Mouse (Mus musculus) heart, adult 2 months (tissue): Measurements from ENCODE around the gene Coq6. TPM values are rescaled to one million over a fixed set of nuclear protein-coding genes. Genes with fewer than 3 reads are reported as not detected.

ENCODE experiments used
- DNase-seq, 2 experiments: peaks; one replicate each; pipeline ENCODE4 v3.0.0; 2021
- H3K27ac ChIP-seq: fragments of 200-600 bp; 2 replicates; pipeline ENCODE4 v1.8.1; 2022
- H3K27me3 ChIP-seq: fragments of 200-500 bp; 2 replicates; pipeline ENCODE4 v1.6.1; 2012; ENCODE audit warnings: mild to moderate bottlenecking, low read length, inconsistent platforms, mixed read lengths; ENCODE audit not compliant: control insufficient read depth, insufficient read depth
- H3K36me3 ChIP-seq: fragments of 200-500 bp; 2 replicates; pipeline ENCODE4 v1.6.1; 2012; ENCODE audit warnings: low read length, inconsistent platforms; ENCODE audit not compliant: control insufficient read depth, insufficient read depth
- H3K4me1 ChIP-seq: fragments of 200-500 bp; 2 replicates; pipeline ENCODE4 v1.6.1; 2011; ENCODE audit warnings: low read length; ENCODE audit not compliant: control insufficient read depth, insufficient read depth
- H3K4me3 ChIP-seq: fragments of 200-600 bp; 2 replicates; pipeline ENCODE4 v1.8.1; 2022
- H3K79me2 ChIP-seq: fragments of 200-500 bp; replicated peaks from 2 replicates; pipeline ENCODE4 v1.6.1; 2012; ENCODE audit warnings: mild to moderate bottlenecking, inconsistent platforms, low read length, moderate library complexity, mixed read lengths; ENCODE audit not compliant: control insufficient read depth, insufficient read depth
- H3K9ac ChIP-seq: fragments of 200-500 bp; 2 replicates; pipeline ENCODE4 v1.6.1; 2012; ENCODE audit warnings: low read depth, mild to moderate bottlenecking, control low read depth, inconsistent platforms, low read length, mixed read lengths
- CTCF ChIP-seq: fragments of 200-600 bp; IDR thresholded peaks from 2 replicates; pipeline ENCODE4 v1.8.1; 2022; ENCODE audit warnings: antibody characterized with exemption, mild to moderate bottlenecking, moderate library complexity
- EP300 ChIP-seq: fragments of 200-500 bp; IDR thresholded peaks from 2 replicates; pipeline ENCODE4 v1.6.1; 2011; ENCODE audit warnings: low read depth, low read length, control low read depth; ENCODE audit not compliant: insufficient read depth
- POLR2A ChIP-seq: fragments of 200-500 bp; IDR thresholded peaks from 2 replicates; pipeline ENCODE4 v1.6.1; 2011; ENCODE audit warnings: mild to moderate bottlenecking, low read depth, low read length, control low read depth; ENCODE audit not compliant: insufficient read depth
- WGBS: fragments of 180-500 bp; shearing (Covaris S2); methylation state at CpG from one replicate; pipeline ENCODE4 v1.1.7; 2018; 5-methylcytosine and 5-hydroxymethylcytosine counted together
- intact Hi-C: fragments of 180-260 bp; cut with DNase I; formaldehyde crosslinking; loops from one replicate; pipeline ENCODE4 v1.15.1; 2025
- polyA plus RNA-seq: library from polyadenylated mRNA; depleted of rRNA; stranded (reverse); fragments of >200 nt; gene quantifications from 2 replicates; pipeline ENCODE4 v1.2.3, GENCODE M21; 2012
- total RNA-seq, 2 experiments: library from RNA; stranded (reverse); gene quantifications; 2 replicates each; pipeline ENCODE4 v1.2.3; 2021

The Coq6 gene
- total and polyA plus RNA-seq, 3 experiments = 91.8 to 104 (median 102) TPM

DNA sequence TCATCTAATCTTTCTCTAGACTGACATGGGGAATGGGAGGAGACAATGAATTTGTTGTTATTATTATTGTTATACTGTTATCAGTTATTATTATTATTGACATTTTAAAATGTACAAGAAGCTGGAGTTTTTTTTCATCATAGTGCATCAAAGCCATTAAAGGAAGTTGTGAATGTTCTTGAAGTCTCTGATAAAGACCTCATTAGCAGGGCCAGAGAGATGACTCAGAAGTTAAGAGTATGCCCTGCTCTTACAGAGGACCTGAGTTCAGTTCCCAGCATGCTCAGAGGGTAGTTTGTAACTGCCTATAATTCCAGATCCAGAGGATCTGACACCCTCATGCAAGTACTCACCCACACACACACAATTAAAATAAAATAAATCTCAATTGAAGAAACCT lies 36.2 kb downstream of the Coq6 start:
- no peaks in the 10 kb centered on the region for H3K27me3 ChIP-seq
- no peak for DNase-seq
- H3K27ac ChIP-seq = no peak overlapping the region
- TF ChIP-seq POLR2A = no peak
- no peak for TF ChIP-seq CTCF
- no peak for TF ChIP-seq EP300
- H3K36me3 ChIP-seq = no peaks in the 10 kb centered on the region
- intact Hi-C loops = no loop called here
- no peak overlapping the region for H3K9ac ChIP-seq
- H3K79me2 ChIP-seq = no peaks in the 10 kb centered on the region
- H3K4me3 ChIP-seq = no peak overlapping the region
- H3K4me1 ChIP-seq = no peaks in the 10 kb centered on the region

- Histone ChIP-seq H3K4me3 (no peak overlapping the region), H3K36me3 (no peaks in the 10 kb centered on the region), H3K79me2 (no peaks in the 10 kb centered on the region), H3K9ac (no peak overlapping the region), H3K4me1 (no peaks in the 10 kb centered on the region), H3K27me3 (no peaks in the 10 kb centered on the region), H3K27ac (no peak overlapping the region)
- TF ChIP-seq CTCF (no peak), POLR2A (no peak), EP300 (no peak)
- DNase-seq = no peak
- WGBS = 90% methylated on average over 5 of the region's 5 CpGs
- intact Hi-C loops = no loop called here
These were observed 37.2 kb downstream of the Coq6 start for GRCm38 (mm10) chr12:84398629-84399028.

- Histone ChIP-seq H3K79me2 (no peaks in the 10 kb centered on the region), H3K4me3 (no peak overlapping the region), H3K36me3 (no peaks in the 10 kb centered on the region), H3K9ac (no peak overlapping the region), H3K27me3 (no peaks in the 10 kb centered on the region), H3K27ac (no peak overlapping the region), H3K4me1 (no peaks in the 10 kb centered on the region)
- TF ChIP-seq CTCF (no peak), EP300 (no peak), POLR2A (no peak)
- 87% methylated on average over 9 of the region's 9 CpGs for WGBS
- intact Hi-C loops = no loop called here
- DNase-seq = no peak
These were observed 37.7 kb downstream of the Coq6 start for GRCm38 (mm10) chr12:84399135-84399534.

- Histone ChIP-seq H3K27ac (no peak overlapping the region), H3K79me2 (no peaks in the 10 kb centered on the region), H3K4me1 (no peaks in the 10 kb centered on the region), H3K4me3 (no peak overlapping the region), H3K36me3 (no peaks in the 10 kb centered on the region), H3K27me3 (no peaks in the 10 kb centered on the region), H3K9ac (no peak overlapping the region)
- intact Hi-C loops = no loop called here
- DNase-seq = no peak
- 67% methylated on average over 9 of the region's 9 CpGs for WGBS
- no peak for TF ChIP-seq CTCF
- no peak for TF ChIP-seq EP300
- TF ChIP-seq POLR2A = no peak
These were observed 38.2 kb downstream of the Coq6 start for GRCm38 (mm10) chr12:84399663-84400062.

- TF ChIP-seq POLR2A = no peak
- no peak for TF ChIP-seq CTCF
- TF ChIP-seq EP300 = no peak
- no peaks in the 10 kb centered on the region for H3K4me1 ChIP-seq
- H3K27me3 ChIP-seq = no peaks in the 10 kb centered on the region
- H3K36me3 ChIP-seq = no peaks in the 10 kb centered on the region
- no peak overlapping the region for H3K4me3 ChIP-seq
- no peak overlapping the region for H3K27ac ChIP-seq
- no peak for DNase-seq
- H3K79me2 ChIP-seq = no peaks in the 10 kb centered on the region
- WGBS = 58% methylated on average over 3 of the region's 3 CpGs
- intact Hi-C loops = no loop called here
- no peak overlapping the region for H3K9ac ChIP-seq
These were observed 38.6 kb downstream of the Coq6 start for GRCm38 (mm10) chr12:84400068-84400467.

- WGBS = 63% methylated on average over 3 of the region's 3 CpGs
- no peak overlapping the region for H3K9ac ChIP-seq
These were observed 39.2 kb downstream of the Coq6 start for GRCm38 (mm10) chr12:84400653-84401052.

More at GRCm38 (mm10) chr12:84400653-84401052, 39.2 kb downstream of the Coq6 start:
- Histone ChIP-seq H3K36me3 (no peaks in the 10 kb centered on the region), H3K4me3 (no peak overlapping the region), H3K27ac (no peak overlapping the region), H3K4me1 (no peaks in the 10 kb centered on the region), H3K79me2 (no peaks in the 10 kb centered on the region), H3K27me3 (no peaks in the 10 kb centered on the region)
- DNase-seq = no peak
- TF ChIP-seq POLR2A = no peak
- no peak for TF ChIP-seq CTCF
- TF ChIP-seq EP300 = no peak
- intact Hi-C loops = no loop called here
